Mouse (Mus musculus) ES-Bruce4 (cell line): Measurements from ENCODE around the gene Rom1. TPM values are rescaled to one million over a fixed set of nuclear protein-coding genes. Genes with fewer than 3 reads are reported as not detected.

Experiments
- H3K27ac ChIP-seq: 2 replicates; pipeline ENCODE4 v1.5.1; 2012; ENCODE audit warnings: low read length, inconsistent platforms; ENCODE audit not compliant: insufficient read depth
- H3K27me3 ChIP-seq: 2 replicates; pipeline ENCODE4 v1.6.1; 2012; ENCODE audit warnings: mild to moderate bottlenecking, low read length, inconsistent platforms; ENCODE audit not compliant: control insufficient read depth, poor library complexity, insufficient read depth, severe bottlenecking
- H3K36me3 ChIP-seq: 2 replicates; pipeline ENCODE4 v1.6.1; 2012; ENCODE audit warnings: inconsistent platforms, mild to moderate bottlenecking, low read length, moderate library complexity; ENCODE audit not compliant: control insufficient read depth, poor library complexity, insufficient read depth, severe bottlenecking
- H3K4me1 ChIP-seq: one replicate; pipeline ENCODE4 v1.8.1; 2011; ENCODE audit warnings: low read length; ENCODE audit not compliant: control insufficient read depth, insufficient read depth
- H3K4me3 ChIP-seq: 2 replicates; pipeline ENCODE4 v1.5.1; 2011; ENCODE audit warnings: low read depth, mild to moderate bottlenecking, low read length
- H3K9ac ChIP-seq: 2 replicates; pipeline ENCODE4 v1.6.1; 2012; ENCODE audit warnings: low read depth, mild to moderate bottlenecking, inconsistent platforms; ENCODE audit not compliant: poor library complexity, severe bottlenecking
- H3K9me3 ChIP-seq: replicated peaks from 2 replicates; pipeline ENCODE4 v1.6.1; 2012; ENCODE audit warnings: mild to moderate bottlenecking, low read length, inconsistent platforms; ENCODE audit not compliant: control insufficient read depth, poor library complexity, insufficient read depth, severe bottlenecking
- CTCF ChIP-seq: IDR thresholded peaks from one replicate; pipeline ENCODE4 v1.8.1; 2011; ENCODE audit warnings: low read depth, low read length
- EP300 ChIP-seq: IDR thresholded peaks from 2 replicates; pipeline ENCODE4 v1.6.1; 2011; ENCODE audit warnings: low read depth, low read length; ENCODE audit not compliant: insufficient read depth
- POLR2A ChIP-seq: IDR thresholded peaks from one replicate; pipeline ENCODE4 v1.8.1; 2011; ENCODE audit warnings: low read length; ENCODE audit not compliant: insufficient read depth
- polyA plus RNA-seq: library from polyadenylated mRNA; stranded (reverse); fragments of >200 nt; gene quantifications from 2 replicates; pipeline ENCODE4 v1.2.4, GENCODE M21; 2011; ENCODE audit warnings: low read depth; ENCODE audit not compliant: missing spikeins, insufficient read depth, insufficient read length

Rom1 gene
- polyA plus RNA-seq, 1 experiment, result 1.6 TPM

- H3K36me3 ChIP-seq, result peaks cover 42% of the 10 kb centered on the region
Observed at GRCm38 (mm10) chr19:8954171-8954570, 25.0 kb upstream of the Rom1 start.

GRCm38 (mm10) chr19:8953135-8954039 lies 24.2 kb upstream of the Rom1 start, which contains the start of gene Tut1:
Gene Tut1 (plus strand): TSS chr19:8953847.
- no peaks in the 10 kb centered on the region for H3K4me1 ChIP-seq
- H3K36me3 ChIP-seq, result peaks cover 44% of the 10 kb centered on the region
- peak within 1 kb of the TSS; percentile 41 for H3K27ac ChIP-seq
- TF ChIP-seq POLR2A, result peak; percentile 74
- peak; percentile 46; the same call in 1 of the 2 replicates for TF ChIP-seq EP300
- TF ChIP-seq CTCF, result no peak
- H3K4me3 ChIP-seq, result peak within 1 kb of the TSS; percentile 96
- peak within 1 kb of the TSS; percentile 85 for H3K9ac ChIP-seq
- H3K9me3 ChIP-seq, result no peaks in the 10 kb centered on the region
- H3K27me3 ChIP-seq, result no peaks in the 10 kb centered on the region

More at GRCm38 (mm10) chr19:8954171-8954570, 25.0 kb upstream of the Rom1 start:
- Histone ChIP-seq H3K4me1 (no peaks in the 10 kb centered on the region), H3K4me3 (peak overlapping the region; percentile 96), H3K9ac (peak overlapping the region; percentile 85), H3K9me3 (no peaks in the 10 kb centered on the region), H3K27ac (peak overlapping the region; percentile 41), H3K27me3 (no peaks in the 10 kb centered on the region)
- TF ChIP-seq EP300, result no peak
- no peak for TF ChIP-seq CTCF
- TF ChIP-seq POLR2A, result no peak

GRCm38 (mm10) chr19:8952241-8952640 lies 23.1 kb upstream of the Rom1 start:
- Histone ChIP-seq H3K27me3 (no peaks in the 10 kb centered on the region), H3K9me3 (no peaks in the 10 kb centered on the region), H3K4me1 (no peaks in the 10 kb centered on the region), H3K9ac (no peak overlapping the region), H3K27ac (no peak overlapping the region), H3K36me3 (peaks cover 51% of the 10 kb centered on the region), H3K4me3 (no peak overlapping the region)
- TF ChIP-seq EP300, result no peak
- no peak for TF ChIP-seq POLR2A
- TF ChIP-seq CTCF, result no peak

- Histone ChIP-seq H3K36me3 (peaks cover 55% of the 10 kb centered on the region), H3K9me3 (no peaks in the 10 kb centered on the region), H3K4me3 (no peak overlapping the region), H3K27ac (no peak overlapping the region), H3K27me3 (no peaks in the 10 kb centered on the region), H3K4me1 (no peaks in the 10 kb centered on the region), H3K9ac (no peak overlapping the region)
- TF ChIP-seq POLR2A (no peak), CTCF (no peak), EP300 (no peak)
Observed at GRCm38 (mm10) chr19:8950190-8950589, 21.0 kb upstream of the Rom1 start.

GRCm38 (mm10) chr19:8946929-8947328 lies 17.8 kb upstream of the Rom1 start:
- Histone ChIP-seq H3K36me3 (peaks cover 57% of the 10 kb centered on the region), H3K4me1 (no peaks in the 10 kb centered on the region)

GRCm38 (mm10) chr19:8945251-8945650 lies 16.1 kb upstream of the Rom1 start:
- H3K9me3 ChIP-seq, result no peaks in the 10 kb centered on the region
- no peak overlapping the region for H3K4me3 ChIP-seq
- peaks cover 2% of the 10 kb centered on the region for H3K4me1 ChIP-seq
- H3K9ac ChIP-seq, result no peak overlapping the region
- TF ChIP-seq EP300, result no peak
- no peak for TF ChIP-seq POLR2A
- no peak for TF ChIP-seq CTCF
- H3K27ac ChIP-seq, result no peak overlapping the region
- H3K36me3 ChIP-seq, result peaks cover 47% of the 10 kb centered on the region
- no peaks in the 10 kb centered on the region for H3K27me3 ChIP-seq

More at GRCm38 (mm10) chr19:8946929-8947328, 17.8 kb upstream of the Rom1 start:
- H3K9me3 ChIP-seq, result no peaks in the 10 kb centered on the region
- H3K27me3 ChIP-seq, result no peaks in the 10 kb centered on the region
- H3K9ac ChIP-seq, result no peak overlapping the region
- H3K27ac ChIP-seq, result no peak overlapping the region
- H3K4me3 ChIP-seq, result no peak overlapping the region
- TF ChIP-seq CTCF (no peak), POLR2A (no peak), EP300 (no peak)
